Mouse (Mus musculus): ENCODE data around the gene Cdk1. TPM values are rescaled to one million over a fixed set of nuclear protein-coding genes. Genes with fewer than 3 reads are reported as not detected.

Gene Cdk1
- 3.6 and 8.4 TPM in 2 replicates for polyA plus RNA-seq (2012; rRNA removed; ENCODE audit: low replicate concordance)

GRCm38 (mm10) chr10:69352212-69353085 lies at the start of gene Cdk1:
Gene Cdk1 (minus strand): TSS chr10:69352938.

GRCm38 (mm10) chr10:69398763-69399590 lies 46.2 kb upstream of the Cdk1 start, which contains the start of gene Ank3:
Gene Ank3 (plus strand): TSS chr10:69398773.

Other genes with a start within 250 kb of the Cdk1 start
- 6.9 and 11.5 TPM in 2 replicates for gene Rhobtb1, start 201.5 kb downstream of the Cdk1 start, polyA plus RNA-seq (2012; rRNA removed; ENCODE audit: low replicate concordance)
- gene A930033H14Rik, start 139.8 kb downstream of the Cdk1 start, polyA plus RNA-seq (2012; rRNA removed; ENCODE audit: low replicate concordance) = 0.83 and 1.2 TPM in 2 replicates
- 2.2 and 5.3 TPM in 2 replicates for gene Ank3, start 45.8 kb upstream of the Cdk1 start, polyA plus RNA-seq (2012; rRNA removed; ENCODE audit: low replicate concordance)

All from mammary gland, adult 2 months (tissue).